Mouse (Mus musculus) testis, adult 2 months (tissue): ENCODE measurements around the gene Noc3l.

ENCODE experiments used
- CTCF ChIP-seq: fragments of 200-500 bp; IDR thresholded peaks from 2 replicates; pipeline ENCODE4 v1.5.1; 2012; ENCODE audit warnings: low read depth, mild to moderate bottlenecking, inconsistent platforms, low read length, moderate library complexity; ENCODE audit not compliant: control insufficient read depth, insufficient read depth, insufficient replicate concordance
- POLR2A ChIP-seq: fragments of 200-500 bp; IDR thresholded peaks from 2 replicates; pipeline ENCODE4 v1.6.1; 2012; ENCODE audit warnings: low read depth, mild to moderate bottlenecking, inconsistent platforms, low read length, moderate library complexity; ENCODE audit not compliant: control insufficient read depth

DNA sequence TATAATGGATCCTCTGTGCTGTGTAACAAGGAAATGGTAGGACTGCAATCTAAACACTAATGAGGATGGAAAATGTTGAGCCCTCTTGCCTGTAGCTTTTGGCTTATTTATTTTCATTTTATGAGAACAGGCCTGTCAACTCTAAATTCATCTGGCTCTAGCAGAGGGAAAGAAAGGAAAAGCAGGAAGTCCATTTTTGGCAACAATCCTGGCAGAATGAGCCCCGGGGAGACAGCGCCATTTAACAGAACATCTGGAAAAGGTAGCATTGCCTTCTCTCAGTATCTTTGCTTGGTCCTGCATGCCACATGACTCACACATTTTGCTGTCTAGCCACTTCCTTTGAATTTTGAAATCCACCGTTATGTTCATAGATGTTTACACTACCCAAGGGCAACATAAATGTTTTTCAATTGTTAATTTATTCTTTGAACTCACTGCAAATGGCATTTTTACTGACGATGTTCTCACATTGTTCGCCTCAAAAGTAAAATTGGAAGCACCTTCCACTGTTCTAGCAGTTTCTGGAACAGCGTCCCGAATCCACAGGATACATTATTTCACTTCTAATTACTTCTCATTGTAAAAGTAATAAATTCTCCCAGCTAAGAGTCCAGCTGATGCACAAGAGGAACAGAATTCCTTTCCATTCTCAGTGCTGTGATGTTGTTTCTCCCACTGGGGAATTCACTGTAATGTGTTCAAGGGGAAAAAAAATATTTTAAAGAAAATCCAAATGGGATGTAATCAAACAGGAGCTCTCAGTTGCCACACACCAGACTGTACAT, 60.2 kb downstream of the Noc3l start:
- TF ChIP-seq CTCF (no peak), POLR2A (no peak)
